Mouse (Mus musculus) C2C12 (cell line): ENCODE results near the gene Rab11a.

Experiments
- CEBPB ChIP-seq: IDR thresholded peaks from one replicate; pipeline ENCODE4 v1.6.1; 2011; ENCODE audit warnings: low read depth, mild to moderate bottlenecking, control low read depth, moderate library complexity
- CTCF ChIP-seq: IDR thresholded peaks from one replicate; pipeline ENCODE4 v1.5.1; 2011; ENCODE audit not compliant: control insufficient read depth, insufficient read depth, insufficient read length
- FOSL1 ChIP-seq: IDR thresholded peaks from one replicate; pipeline ENCODE4 v1.8.0; 2011; ENCODE audit warnings: mild to moderate bottlenecking, low read length; ENCODE audit not compliant: poor library complexity, insufficient read depth, severe bottlenecking
- MAX ChIP-seq: IDR thresholded peaks from one replicate; pipeline ENCODE4 v1.6.1; 2011; ENCODE audit warnings: mild to moderate bottlenecking, control low read depth
- MYOD1 ChIP-seq: IDR thresholded peaks from one replicate; pipeline ENCODE4 v1.6.1; 2011; ENCODE audit warnings: low read depth; ENCODE audit not compliant: control insufficient read depth, insufficient read length
- MYOG ChIP-seq: IDR thresholded peaks from one replicate; pipeline ENCODE4 v1.6.1; 2011; ENCODE audit not compliant: control insufficient read depth, insufficient read length; ENCODE audit errors: extremely low read depth

DNA sequence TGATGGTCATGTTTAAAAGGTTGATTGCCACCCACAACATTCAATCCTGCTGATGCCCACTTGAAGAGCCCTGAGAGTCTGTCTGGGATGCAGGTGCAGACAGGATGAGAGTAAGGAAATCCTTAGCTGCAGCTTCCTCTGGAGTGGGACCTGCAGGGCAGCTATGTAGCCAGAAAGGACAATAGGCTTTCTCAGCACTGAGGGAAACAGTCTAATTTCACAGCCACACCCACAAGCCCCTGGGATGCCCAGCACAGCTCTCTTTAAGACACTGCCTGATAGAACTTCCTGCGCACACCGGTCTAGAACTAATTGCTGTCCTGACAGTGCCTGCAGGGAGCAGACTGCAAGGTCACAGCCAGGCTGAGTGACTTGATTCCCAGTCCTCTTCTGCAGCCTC lies 69.6 kb downstream of the Rab11a start:
- TF ChIP-seq MYOG, result no peak
- no peak for TF ChIP-seq CTCF
- no peak for TF ChIP-seq FOSL1
- TF ChIP-seq MAX, result no peak
- no peak for TF ChIP-seq MYOD1
- no peak for TF ChIP-seq CEBPB
